Mouse (Mus musculus) limb, embryonic 13.5 days (tissue): Measurements from ENCODE around the gene Nisch. TPM values are rescaled to one million over a fixed set of nuclear protein-coding genes. Genes with fewer than 3 reads are reported as not detected.

Experiments used
- ATAC-seq: fragments of 200-750 bp; cut with Nextera tagmentation; 2 replicates; pipeline ENCODE4 v1.8.0; 2017; ENCODE audit warnings: low read depth, moderate number of reproducible peaks, moderate TSS enrichment; ENCODE audit not compliant: low FRiP score
- H3K27ac ChIP-seq: fragments of 300-500 bp; sonication (generic); 2 replicates; pipeline ENCODE4 v1.5.1; 2015; ENCODE audit warnings: inconsistent platforms, mild to moderate bottlenecking, moderate library complexity
- H3K27me3 ChIP-seq: fragments of 300-500 bp; sonication (generic); 2 replicates; pipeline ENCODE4 v1.6.1; 2015; ENCODE audit warnings: mild to moderate bottlenecking, inconsistent platforms
- H3K36me3 ChIP-seq: fragments of 300-500 bp; sonication (generic); 2 replicates; pipeline ENCODE4 v1.6.1; 2015; ENCODE audit warnings: inconsistent platforms, mild to moderate bottlenecking, moderate library complexity
- H3K4me1 ChIP-seq: fragments of 300-500 bp; sonication (generic); 2 replicates; pipeline ENCODE4 v1.6.1; 2015; ENCODE audit warnings: inconsistent platforms
- H3K4me2 ChIP-seq: fragments of 300-500 bp; sonication (generic); replicated peaks from 2 replicates; pipeline ENCODE4 v1.6.1; 2015; ENCODE audit warnings: inconsistent platforms, mild to moderate bottlenecking, moderate library complexity
- H3K4me3 ChIP-seq: fragments of 300-500 bp; sonication (generic); 2 replicates; pipeline ENCODE4 v1.5.1; 2015; ENCODE audit warnings: moderate library complexity, mild to moderate bottlenecking, inconsistent platforms
- H3K9ac ChIP-seq: fragments of 300-500 bp; sonication (generic); 2 replicates; pipeline ENCODE4 v1.6.1; 2015; ENCODE audit warnings: mild to moderate bottlenecking, inconsistent platforms
- H3K9me3 ChIP-seq: fragments of 300-500 bp; sonication (generic); 2 replicates; pipeline ENCODE4 v1.6.1; 2016; ENCODE audit warnings: inconsistent platforms
- WGBS: fragments of 180-500 bp; shearing (Covaris S2); methylation state at CpG from one replicate; pipeline ENCODE4 v1.1.7; 2015; 5-methylcytosine and 5-hydroxymethylcytosine counted together
- polyA plus RNA-seq: library from polyadenylated mRNA; unstranded; fragments of >200 nt; fragmentation: Nextera tagmentation; extraction: Ambion mirVana; gene quantifications from 2 replicates; pipeline ENCODE4 v1.2.1, GENCODE M21; 2015

Nisch gene
- polyA plus RNA-seq, 1 experiment from 2014 or later: 480 TPM

GRCm38 (mm10) chr14:31213868-31214267 is 2.9 kb downstream of the Nisch start:
- H3K4me1 ChIP-seq: peaks cover 26% of the 10 kb centered on the region; the same call in 1 of the 2 replicates
- WGBS: 59% methylated on average over 8 of the region's 8 CpGs
- no peaks in the 10 kb centered on the region for H3K9me3 ChIP-seq
- H3K36me3 ChIP-seq: no peaks in the 10 kb centered on the region
- H3K4me2 ChIP-seq: no peak overlapping the region
- H3K9ac ChIP-seq: no peak overlapping the region
- H3K27me3 ChIP-seq: no peaks in the 10 kb centered on the region
- no peak overlapping the region for H3K4me3 ChIP-seq
- no peak overlapping the region; the same call in 1 of the 2 replicates for H3K27ac ChIP-seq
- ATAC-seq: no peak

GRCm38 (mm10) chr14:31212499-31212898 is 4.2 kb downstream of the Nisch start:
- no peak overlapping the region for H3K9ac ChIP-seq
- H3K4me2 ChIP-seq: no peak overlapping the region
- ATAC-seq: no peak
- no peaks in the 10 kb centered on the region for H3K27me3 ChIP-seq
- H3K36me3 ChIP-seq: no peaks in the 10 kb centered on the region
- no peak overlapping the region for H3K27ac ChIP-seq
- no peaks in the 10 kb centered on the region for H3K9me3 ChIP-seq
- WGBS: 66% methylated on average over 3 of the region's 3 CpGs
- H3K4me3 ChIP-seq: no peak overlapping the region
- H3K4me1 ChIP-seq: peaks cover 19% of the 10 kb centered on the region; the same call in 1 of the 2 replicates

GRCm38 (mm10) chr14:31211854-31212253 is 4.9 kb downstream of the Nisch start:
- Histone ChIP-seq H3K9ac (no peak overlapping the region), H3K27me3 (no peaks in the 10 kb centered on the region), H3K27ac (no peak overlapping the region), H3K4me3 (no peak overlapping the region), H3K4me2 (no peak overlapping the region), H3K9me3 (no peaks in the 10 kb centered on the region), H3K4me1 (peaks cover 19% of the 10 kb centered on the region), H3K36me3 (no peaks in the 10 kb centered on the region)
- no peak for ATAC-seq
- WGBS: 88% methylated on average over 6 of the region's 6 CpGs

GRCm38 (mm10) chr14:31209133-31209557 is 7.6 kb downstream of the Nisch start:
- Histone ChIP-seq H3K4me1 (peaks cover 30% of the 10 kb centered on the region), H3K36me3 (peaks cover 9% of the 10 kb centered on the region), H3K27me3 (no peaks in the 10 kb centered on the region), H3K9me3 (no peaks in the 10 kb centered on the region), H3K9ac (peak overlapping the region; percentile 35; the same call in 1 of the 2 replicates), H3K4me3 (no peak overlapping the region), H3K27ac (no peak overlapping the region), H3K4me2 (no peak overlapping the region)
- 61% methylated on average over 4 of the region's 4 CpGs for WGBS
- peak; percentile 13; the same call in 1 of the 2 replicates for ATAC-seq

- WGBS: 55% methylated on average over 2 of the region's 2 CpGs
- Histone ChIP-seq H3K36me3 (peaks cover 19% of the 10 kb centered on the region), H3K27ac (peak within 1 kb of the TSS; percentile 39; the same call in 1 of the 2 replicates), H3K4me3 (peak within 1 kb of the TSS; percentile 78), H3K4me1 (peaks cover 34% of the 10 kb centered on the region), H3K4me2 (peak within 1 kb of the TSS; percentile 93), H3K9me3 (no peaks in the 10 kb centered on the region), H3K9ac (peak within 1 kb of the TSS; percentile 95), H3K27me3 (no peaks in the 10 kb centered on the region)
- no peak for ATAC-seq
Observed at GRCm38 (mm10) chr14:31208084-31208483, 8.7 kb downstream of the Nisch start, which contains the start of gene Tnnc1. Tnnc1 (plus strand) TSS chr14:31208312.

GRCm38 (mm10) chr14:31207070-31207830 is 9.5 kb downstream of the Nisch start:
- peak overlapping the region; percentile 28; the same call in 1 of the 2 replicates for H3K27ac ChIP-seq
- peak; percentile 7; the same call in 1 of the 2 replicates for ATAC-seq

GRCm38 (mm10) chr14:31206472-31206981 is 10.2 kb downstream of the Nisch start:
- Histone ChIP-seq H3K36me3 (peaks cover 35% of the 10 kb centered on the region), H3K27ac (peak overlapping the region; percentile 93), H3K9me3 (no peaks in the 10 kb centered on the region), H3K27me3 (no peaks in the 10 kb centered on the region), H3K9ac (peak overlapping the region; percentile 95), H3K4me2 (peak overlapping the region; percentile 93), H3K4me1 (peaks cover 22% of the 10 kb centered on the region), H3K4me3 (peak overlapping the region; percentile 78)
- peak; percentile 69 for ATAC-seq
- WGBS: 1% methylated on average over 34 of the region's 48 CpGs

More at GRCm38 (mm10) chr14:31207070-31207830, 9.5 kb downstream of the Nisch start:
- 81% methylated on average over 13 of the region's 13 CpGs for WGBS
- Histone ChIP-seq H3K36me3 (peaks cover 28% of the 10 kb centered on the region), H3K4me2 (peak overlapping the region; percentile 93), H3K4me1 (peaks cover 26% of the 10 kb centered on the region), H3K9ac (peak overlapping the region; percentile 95), H3K4me3 (peak overlapping the region; percentile 78), H3K9me3 (no peaks in the 10 kb centered on the region), H3K27me3 (no peaks in the 10 kb centered on the region)

- Histone ChIP-seq H3K36me3 (peaks cover 41% of the 10 kb centered on the region), H3K27me3 (no peaks in the 10 kb centered on the region), H3K27ac (peak overlapping the region; percentile 93), H3K9ac (peak overlapping the region; percentile 95), H3K4me2 (peak overlapping the region; percentile 93), H3K4me1 (peaks cover 25% of the 10 kb centered on the region), H3K4me3 (peak overlapping the region; percentile 78), H3K9me3 (no peaks in the 10 kb centered on the region)
- under 1% methylated on average over 39 of the region's 39 CpGs for WGBS
- peak; percentile 64 for ATAC-seq
Observed at GRCm38 (mm10) chr14:31205562-31206467, 10.9 kb downstream of the Nisch start.

GRCm38 (mm10) chr14:31205244-31205561 is 11.5 kb downstream of the Nisch start:
- WGBS: 18% methylated on average over 8 of the region's 8 CpGs
- ATAC-seq: no peak

GRCm38 (mm10) chr14:31204844-31205243 is 11.9 kb downstream of the Nisch start:
- Histone ChIP-seq H3K9me3 (no peaks in the 10 kb centered on the region), H3K27me3 (no peaks in the 10 kb centered on the region), H3K27ac (peak overlapping the region; percentile 93; the same call in 1 of the 2 replicates), H3K4me1 (peaks cover 25% of the 10 kb centered on the region), H3K4me2 (peak overlapping the region; percentile 93), H3K9ac (peak overlapping the region; percentile 95), H3K36me3 (peaks cover 51% of the 10 kb centered on the region), H3K4me3 (peak overlapping the region; percentile 78)
- WGBS: 68% methylated on average over 4 of the region's 4 CpGs
- no peak for ATAC-seq

More at GRCm38 (mm10) chr14:31205244-31205561, 11.5 kb downstream of the Nisch start:
- H3K4me3 ChIP-seq: peak overlapping the region; percentile 78
- peak overlapping the region; percentile 95 for H3K9ac ChIP-seq
- H3K27ac ChIP-seq: peak overlapping the region; percentile 93
- H3K4me2 ChIP-seq: peak overlapping the region; percentile 93
- H3K36me3 ChIP-seq: peaks cover 47% of the 10 kb centered on the region
- no peaks in the 10 kb centered on the region for H3K9me3 ChIP-seq
- peaks cover 25% of the 10 kb centered on the region for H3K4me1 ChIP-seq
- H3K27me3 ChIP-seq: no peaks in the 10 kb centered on the region

GRCm38 (mm10) chr14:31200038-31200437 is 16.7 kb downstream of the Nisch start:
- no peak overlapping the region for H3K4me3 ChIP-seq
- no peak overlapping the region for H3K4me2 ChIP-seq
- 84% methylated on average over 3 of the region's 3 CpGs for WGBS
- peaks cover 16% of the 10 kb centered on the region for H3K4me1 ChIP-seq
- no peak for ATAC-seq
- H3K9ac ChIP-seq: no peak overlapping the region
- H3K9me3 ChIP-seq: no peaks in the 10 kb centered on the region
- peaks cover 96% of the 10 kb centered on the region for H3K36me3 ChIP-seq
- H3K27ac ChIP-seq: no peak overlapping the region
- H3K27me3 ChIP-seq: no peaks in the 10 kb centered on the region
